Mouse (Mus musculus) heart, postnatal 0 days (tissue): ENCODE results near the gene Ano6. TPM values are rescaled to one million over a fixed set of nuclear protein-coding genes. Genes with fewer than 3 reads are reported as not detected.

Source experiments
- ATAC-seq: fragments of 200-750 bp; cut with Nextera tagmentation; 2 replicates; pipeline ENCODE4 v1.8.0; 2017; ENCODE audit warnings: low read depth, moderate number of reproducible peaks, moderate library complexity; ENCODE audit not compliant: insufficient read depth
- DNase-seq: peaks from one replicate; pipeline ENCODE4 v3.0.0-alpha.2; 2016; ENCODE audit warnings: low spot score
- H3K27ac ChIP-seq: fragments of 300-500 bp; sonication (generic); 2 replicates; pipeline ENCODE4 v1.5.1; 2014; ENCODE audit warnings: low read depth, mild to moderate bottlenecking
- H3K27me3 ChIP-seq: fragments of 300-500 bp; sonication (generic); 2 replicates; pipeline ENCODE4 v1.6.1; 2014; ENCODE audit warnings: low read length, mixed read lengths; ENCODE audit not compliant: control insufficient read depth, insufficient read depth
- H3K36me3 ChIP-seq: fragments of 300-500 bp; sonication (generic); replicated peaks from 2 replicates; pipeline ENCODE4 v1.6.1; 2014; ENCODE audit warnings: low read length, mixed read lengths; ENCODE audit not compliant: control insufficient read depth, insufficient read depth
- H3K4me1 ChIP-seq: fragments of 300-500 bp; sonication (generic); 2 replicates; pipeline ENCODE4 v1.6.1; 2014; ENCODE audit warnings: antibody characterized with exemption; ENCODE audit not compliant: control insufficient read depth, insufficient read depth
- H3K4me2 ChIP-seq: fragments of 300-500 bp; sonication (generic); 2 replicates; pipeline ENCODE4 v1.6.1; 2014; ENCODE audit warnings: low read depth, mild to moderate bottlenecking, low read length, moderate library complexity
- H3K4me3 ChIP-seq: fragments of 300-500 bp; sonication (generic); 2 replicates; pipeline ENCODE4 v1.5.1; 2014; ENCODE audit warnings: low read depth, low read length
- H3K9ac ChIP-seq: fragments of 300-500 bp; sonication (generic); replicated peaks from 2 replicates; pipeline ENCODE4 v1.6.1; 2014; ENCODE audit warnings: low read depth, low read length, mixed read lengths
- H3K9me3 ChIP-seq: fragments of 300-500 bp; sonication (generic); replicated peaks from 2 replicates; pipeline ENCODE4 v1.6.1; 2016; ENCODE audit warnings: low read length; ENCODE audit not compliant: control insufficient read depth
- CTCF ChIP-seq: IDR thresholded peaks from 2 replicates; pipeline ENCODE4 v1.5.1; 2016; ENCODE audit warnings: antibody characterized with exemption, control low read depth, low read depth
- EP300 ChIP-seq: IDR thresholded peaks from 2 replicates; pipeline ENCODE4 v1.6.1; 2016; ENCODE audit warnings: antibody characterized with exemption, low read depth
- WGBS: fragments of 180-500 bp; shearing (Covaris S2); extraction: QIAGEN DNeasy Blood & Tissue Kit; methylation state at CpG from one replicate; pipeline ENCODE4 v1.1.7; 2014; 5-methylcytosine and 5-hydroxymethylcytosine counted together
- polyA plus RNA-seq: library from polyadenylated mRNA; unstranded; fragments of >200 nt; fragmentation: Nextera tagmentation; extraction: Ambion mirVana; gene quantifications from 2 replicates; pipeline ENCODE4 v1.2.1, GENCODE M21; 2015
- total RNA-seq: library from RNA; depleted of rRNA; stranded (reverse); fragments of >200 nt; gene quantifications from 2 replicates; pipeline ENCODE4 v1.2.3, GENCODE M21; 2014; ENCODE audit warnings: low replicate concordance

The Ano6 gene
- total and polyA plus RNA-seq, 2 experiments from 2014 or later: 14.2 to 26.5 TPM

DNA sequence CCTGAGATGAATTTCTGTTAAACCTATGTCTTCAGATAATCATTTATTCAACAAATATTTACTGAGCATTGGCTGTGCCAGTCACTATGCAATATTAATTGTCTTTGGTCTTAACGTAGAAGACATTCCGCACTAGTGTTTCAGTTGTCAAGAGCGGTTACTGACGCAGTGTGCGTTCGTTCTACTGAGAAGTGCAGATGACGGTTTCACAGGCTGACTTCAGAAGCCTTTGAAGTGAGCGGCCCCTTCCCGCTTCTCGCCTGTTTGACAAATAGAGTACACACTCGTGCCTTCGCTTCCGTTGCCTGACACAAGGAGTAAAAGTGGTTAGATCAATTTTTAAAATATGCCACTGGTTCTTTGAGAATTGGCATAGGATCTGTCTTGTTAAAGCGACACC lies 113.6 kb downstream of the Ano6 start:
- Histone ChIP-seq H3K36me3 (no peaks in the 10 kb centered on the region), H3K27me3 (no peaks in the 10 kb centered on the region), H3K4me1 (peaks cover 24% of the 10 kb centered on the region), H3K27ac (no peak overlapping the region), H3K9ac (no peak overlapping the region), H3K4me3 (no peak overlapping the region), H3K4me2 (no peak overlapping the region), H3K9me3 (no peaks in the 10 kb centered on the region)
- no peak for ATAC-seq
- DNase-seq: no peak
- TF ChIP-seq EP300 (no peak), CTCF (no peak)
- WGBS: 86% methylated on average over 14 of the region's 14 CpGs

DNA sequence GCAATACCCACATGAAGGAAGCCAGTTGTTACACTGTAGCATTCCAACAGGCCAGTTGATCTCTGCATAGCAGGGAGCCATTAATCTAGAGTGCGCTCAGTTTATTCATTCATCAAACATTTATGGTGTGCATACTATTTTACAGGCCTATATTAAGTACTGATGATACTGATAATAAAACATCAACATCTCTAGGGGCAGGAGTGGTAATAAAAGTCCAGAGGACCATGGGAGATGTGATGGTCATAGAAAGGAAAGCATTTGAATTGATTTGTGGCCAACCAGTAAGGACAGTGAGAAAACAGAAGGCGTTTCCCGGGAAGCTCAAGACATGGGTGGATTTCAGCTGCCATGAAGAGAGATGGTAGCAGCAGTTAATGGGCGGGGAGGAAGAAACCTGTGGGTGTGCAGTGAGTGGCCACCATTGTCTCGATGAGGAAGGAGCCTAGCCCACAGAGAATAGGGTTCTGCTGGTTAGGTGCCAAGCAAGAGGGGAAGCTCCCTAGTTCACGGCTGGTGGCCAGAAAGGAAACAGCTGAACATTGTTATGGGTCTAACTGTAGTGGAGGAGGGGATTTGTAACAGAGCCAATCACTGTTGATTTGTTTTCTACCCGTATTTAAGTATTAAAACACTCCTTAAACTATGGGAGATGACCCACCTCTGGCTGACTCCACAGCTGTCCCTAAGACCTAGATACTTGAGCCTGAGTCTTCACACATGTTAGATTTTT lies 115.5 kb downstream of the Ano6 start:
- Histone ChIP-seq H3K27me3 (no peaks in the 10 kb centered on the region), H3K9ac (no peak overlapping the region), H3K36me3 (no peaks in the 10 kb centered on the region), H3K4me1 (peaks cover 24% of the 10 kb centered on the region), H3K4me2 (no peak overlapping the region), H3K4me3 (no peak overlapping the region), H3K9me3 (no peaks in the 10 kb centered on the region), H3K27ac (peak overlapping the region; percentile 47)
- peak; percentile 58 for DNase-seq
- TF ChIP-seq CTCF (no peak), EP300 (no peak)
- 52% methylated on average over 7 of the region's 7 CpGs for WGBS
- peak; percentile 83 for ATAC-seq

DNA sequence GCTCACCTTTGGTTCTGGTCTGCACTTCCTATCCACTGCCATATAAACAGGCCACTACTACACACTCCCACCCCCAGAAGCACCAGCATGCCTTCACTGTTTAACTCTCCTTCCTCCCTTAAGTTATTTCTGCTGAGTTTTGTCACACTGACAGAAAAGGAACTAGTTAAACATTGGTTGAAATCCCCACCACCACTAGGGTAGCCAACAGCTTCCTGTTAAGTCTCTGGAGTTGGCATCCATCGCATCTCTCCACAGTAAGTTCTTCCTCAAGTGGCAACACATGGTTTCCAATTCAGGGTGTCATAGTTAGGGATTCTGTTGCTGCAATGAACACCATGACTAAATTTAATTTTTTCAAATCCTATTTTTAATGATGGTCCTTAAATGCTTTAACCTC lies 116.2 kb downstream of the Ano6 start:
- H3K36me3 ChIP-seq: no peaks in the 10 kb centered on the region
- DNase-seq (no peak), ATAC-seq (no peak)
- H3K4me1 ChIP-seq: peaks cover 24% of the 10 kb centered on the region
- peak overlapping the region; percentile 47 for H3K27ac ChIP-seq
- no peak overlapping the region for H3K9ac ChIP-seq
- no peaks in the 10 kb centered on the region for H3K9me3 ChIP-seq
- H3K27me3 ChIP-seq: no peaks in the 10 kb centered on the region
- H3K4me2 ChIP-seq: 0 out of 2 replicates have a peak overlapping the region, but pooled peaks have one; percentile 18
- no peak overlapping the region for H3K4me3 ChIP-seq
- TF ChIP-seq CTCF (no peak), EP300 (no peak)
- WGBS: 76% methylated on average over 1 of the region's 1 CpGs

DNA sequence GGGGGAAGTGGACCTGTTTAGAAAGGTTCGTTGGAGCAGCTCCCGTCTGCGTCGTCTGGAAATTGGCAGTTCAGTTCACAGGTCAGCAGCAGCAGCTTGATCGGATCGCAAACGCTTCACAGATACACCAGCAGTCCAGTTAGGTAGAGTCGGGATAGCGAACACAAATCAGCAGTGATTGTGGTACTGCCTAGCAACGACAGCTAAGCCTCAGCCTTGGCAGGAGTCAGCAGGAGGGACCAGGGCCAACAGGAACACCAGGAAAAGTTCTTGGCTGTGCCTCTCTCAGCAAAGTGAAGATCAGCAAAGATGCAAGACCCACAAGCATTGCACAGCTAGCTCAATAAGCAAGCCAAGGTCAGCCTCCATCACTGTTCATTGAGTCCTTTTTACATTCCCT lies 116.7 kb downstream of the Ano6 start:
- H3K36me3 ChIP-seq: 0 out of 2 replicates have a peak, but pooled peaks cover 3% of the 10 kb centered on the region
- no peak overlapping the region for H3K9ac ChIP-seq
- no peak for TF ChIP-seq EP300
- no peak for TF ChIP-seq CTCF
- WGBS: 28% methylated on average over 10 of the region's 10 CpGs
- no peaks in the 10 kb centered on the region for H3K27me3 ChIP-seq
- peak overlapping the region; percentile 47; the same call in 1 of the 2 replicates for H3K27ac ChIP-seq
- no peaks in the 10 kb centered on the region for H3K9me3 ChIP-seq
- DNase-seq (peak; percentile 23), ATAC-seq (peak; percentile 71)
- H3K4me3 ChIP-seq: no peak overlapping the region
- 0 out of 2 replicates have a peak overlapping the region, but pooled peaks have one; percentile 18 for H3K4me2 ChIP-seq
- H3K4me1 ChIP-seq: peaks cover 24% of the 10 kb centered on the region

DNA sequence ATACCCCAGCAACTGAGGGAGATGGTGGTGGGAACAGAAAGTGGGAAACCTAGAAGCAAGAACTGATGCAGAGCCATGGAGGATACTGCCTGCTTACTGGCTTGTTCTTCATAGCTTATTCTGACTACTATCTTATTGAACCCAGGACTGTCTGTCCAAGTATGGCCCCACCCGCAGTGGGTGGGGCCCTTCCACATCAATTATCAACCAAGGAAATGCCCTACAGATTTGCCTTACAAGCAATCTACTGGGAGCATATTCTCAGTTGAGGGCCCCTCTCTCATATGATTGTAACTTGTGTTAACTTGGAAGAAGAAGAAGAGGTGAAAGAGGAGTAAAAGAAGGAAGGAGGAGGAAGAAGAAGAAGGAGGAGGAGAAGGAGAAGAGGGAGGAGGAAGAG lies 117.3 kb downstream of the Ano6 start:
- no peak for TF ChIP-seq EP300
- TF ChIP-seq CTCF: no peak
- 0 out of 2 replicates have a peak, but pooled peaks cover 8% of the 10 kb centered on the region for H3K36me3 ChIP-seq
- H3K4me2 ChIP-seq: no peak overlapping the region
- no peaks in the 10 kb centered on the region for H3K9me3 ChIP-seq
- ATAC-seq: no peak
- H3K4me3 ChIP-seq: no peak overlapping the region
- no peak overlapping the region for H3K9ac ChIP-seq
- DNase-seq: no peak
- H3K27me3 ChIP-seq: no peaks in the 10 kb centered on the region
- no peak overlapping the region for H3K27ac ChIP-seq
- H3K4me1 ChIP-seq: peaks cover 24% of the 10 kb centered on the region
- 88% methylated on average over 1 of the region's 1 CpGs for WGBS
